Mouse (Mus musculus): ENCODE results near the gene Hspa4.
"Not testable (repeated sequence)": the region's sequence is repeated elsewhere in the genome, so short reads cannot be mapped to it uniquely, and the experiment has no call there.

The Hspa4 gene

GRCm38 (mm10) chr11:53307558-53308065 is 7.4 kb upstream of the Hspa4 start:
- no peak for DNase-seq (ENCODE audit: low spot score)

GRCm38 (mm10) chr11:53306965-53307364 is 6.7 kb upstream of the Hspa4 start:
- DNase-seq (ENCODE audit: low spot score) = no peak

GRCm38 (mm10) chr11:53304044-53304840 is 4.0 kb upstream of the Hspa4 start:
- DNase-seq (ENCODE audit: low spot score) = no peak

DNA sequence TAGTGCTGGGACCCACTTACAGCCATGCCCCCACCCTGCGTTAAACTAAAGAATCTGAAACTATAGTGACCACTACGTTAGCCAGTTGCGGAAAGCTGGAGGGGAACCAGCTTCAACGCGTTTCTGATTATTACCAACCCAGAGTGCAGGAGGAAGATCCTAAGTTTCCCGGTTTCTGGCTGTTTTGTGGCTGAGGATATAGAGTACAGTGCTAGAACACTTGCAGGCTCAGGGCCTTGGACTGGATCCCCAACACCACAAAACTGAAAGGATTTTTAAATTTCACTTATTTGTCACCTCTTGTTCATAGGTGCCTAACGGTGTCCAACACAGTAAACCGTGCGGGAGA is 884 bp upstream of the Hspa4 start:
- no peak for DNase-seq (ENCODE audit: low spot score)

GRCm38 (mm10) chr11:53299551-53300329 is 517 bp downstream of the Hspa4 start:
- peak; percentile 29 for DNase-seq (ENCODE audit: low spot score)

DNA sequence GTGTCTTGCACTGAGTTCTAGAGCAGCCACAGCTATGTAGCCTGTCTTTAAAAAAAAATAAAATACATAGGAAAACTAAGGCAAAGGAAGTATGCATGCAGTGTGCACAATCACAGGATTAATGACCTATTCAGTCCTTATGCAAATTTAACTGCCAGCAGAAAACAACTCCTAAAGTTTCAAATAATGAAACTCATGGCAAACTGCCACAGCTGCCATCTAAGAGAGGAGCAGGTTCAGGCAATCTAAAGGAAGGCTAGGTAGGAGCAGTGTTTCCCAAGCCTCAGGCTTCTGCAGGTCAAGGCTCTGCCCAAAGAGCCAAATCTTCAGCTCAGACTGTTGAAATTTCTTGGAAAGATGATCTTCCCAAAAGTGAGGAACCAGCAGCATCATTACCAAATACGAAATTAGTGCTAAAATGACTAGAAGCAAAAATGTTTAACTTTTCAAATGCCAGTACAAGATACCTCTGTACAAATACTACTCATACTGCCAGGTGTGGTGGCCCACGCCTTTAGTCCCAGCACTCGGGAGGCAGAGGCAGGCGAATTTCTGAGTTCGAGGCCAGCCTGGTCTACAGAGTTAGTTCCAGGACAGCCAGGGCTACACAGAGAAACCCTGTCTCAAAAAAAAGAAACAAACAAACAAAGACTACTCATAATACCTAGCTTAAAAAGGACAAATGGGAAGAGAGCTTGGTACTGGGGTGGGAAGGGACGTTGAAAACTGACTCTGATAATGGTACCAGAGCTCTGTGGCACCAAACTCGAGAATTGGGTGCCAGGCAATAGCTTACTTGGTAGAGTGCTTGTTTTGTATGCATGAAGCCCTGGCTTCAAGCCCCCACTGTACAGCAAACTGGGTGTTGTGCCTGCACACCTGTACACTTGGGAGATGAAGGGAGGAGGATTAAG is 2.1 kb downstream of the Hspa4 start:
- DNase-seq (ENCODE audit: low spot score) = no peak

DNA sequence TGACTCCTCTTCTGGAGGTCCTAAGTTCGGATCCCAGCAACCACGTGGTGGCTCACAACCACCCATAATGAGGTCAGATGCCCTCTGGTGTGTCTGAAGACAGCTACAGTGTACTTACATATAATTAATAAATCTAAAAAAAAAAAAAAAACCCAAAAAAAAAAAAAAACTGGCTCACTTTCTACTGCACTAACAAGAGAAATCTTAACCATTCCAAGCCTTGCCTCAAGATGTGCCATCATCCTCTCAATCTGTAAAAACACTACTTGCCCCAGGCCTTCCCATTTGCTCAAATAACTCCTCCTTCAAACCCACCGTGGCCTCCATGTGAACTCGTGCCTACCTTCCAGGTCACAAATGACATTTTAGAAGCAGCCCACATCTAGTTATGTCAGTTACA is 3.4 kb downstream of the Hspa4 start:
- no peak for DNase-seq (ENCODE audit: low spot score)

- no peak for DNase-seq (ENCODE audit: low spot score)
These were observed 5.8 kb downstream of the Hspa4 start for GRCm38 (mm10) chr11:53294441-53294840.

- DNase-seq (ENCODE audit: low spot score) = no peak
These were observed 9.4 kb downstream of the Hspa4 start for GRCm38 (mm10) chr11:53290871-53291270.

- DNase-seq (ENCODE audit: low spot score) = not testable (repeated sequence)
These were observed 10.1 kb downstream of the Hspa4 start for GRCm38 (mm10) chr11:53290187-53290586.

DNA sequence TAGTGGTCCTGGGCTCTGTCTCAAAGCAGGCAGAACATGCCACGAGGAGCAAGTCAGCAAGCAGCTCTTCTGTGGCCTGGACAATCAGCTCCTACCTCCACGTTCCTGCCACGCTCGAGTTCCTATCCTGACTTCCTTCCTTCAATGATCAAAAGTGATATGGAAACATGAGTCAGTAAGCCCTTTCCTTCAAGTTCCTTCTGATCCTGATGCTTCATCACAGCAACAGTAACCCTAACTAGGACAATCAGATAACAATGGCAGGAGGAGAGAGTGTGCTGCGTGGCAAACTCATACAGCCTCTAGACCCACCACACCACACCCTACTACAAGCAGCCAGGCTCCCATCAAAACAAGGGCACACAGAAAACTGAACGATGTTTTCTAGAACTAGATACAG is 14.4 kb downstream of the Hspa4 start:
- no peak for DNase-seq (ENCODE audit: low spot score)

- DNase-seq (ENCODE audit: low spot score) = no peak
These were observed 21.8 kb downstream of the Hspa4 start for GRCm38 (mm10) chr11:53278411-53278810.

- DNase-seq (ENCODE audit: low spot score) = no peak
These were observed 24.9 kb downstream of the Hspa4 start for GRCm38 (mm10) chr11:53275358-53275757.

GRCm38 (mm10) chr11:53273313-53273712 is 26.9 kb downstream of the Hspa4 start:
- no peak for DNase-seq (ENCODE audit: low spot score)

DNA sequence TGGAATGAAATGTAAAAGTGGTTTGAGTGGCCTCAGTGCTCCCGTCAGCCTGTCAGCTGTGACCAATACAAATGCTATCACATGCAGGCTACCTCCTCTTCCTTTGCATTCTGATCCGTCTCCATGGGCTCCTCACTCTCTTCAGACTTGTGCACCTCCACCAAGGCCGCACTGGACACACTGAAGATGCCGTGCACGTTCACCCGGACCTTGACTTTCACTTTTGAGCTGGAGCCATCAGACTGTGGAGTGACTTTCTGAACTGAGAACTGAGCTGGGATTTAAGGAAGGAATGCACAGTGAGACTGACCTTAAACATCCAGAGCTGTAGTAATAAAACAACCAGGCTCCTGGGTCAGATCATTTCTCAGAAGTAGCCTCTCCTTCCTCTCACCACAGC is 30.7 kb downstream of the Hspa4 start:
- DNase-seq (ENCODE audit: low spot score) = no peak

- no peak for DNase-seq (ENCODE audit: low spot score)
These were observed 39.7 kb downstream of the Hspa4 start for GRCm38 (mm10) chr11:53260556-53260955.

DNA sequence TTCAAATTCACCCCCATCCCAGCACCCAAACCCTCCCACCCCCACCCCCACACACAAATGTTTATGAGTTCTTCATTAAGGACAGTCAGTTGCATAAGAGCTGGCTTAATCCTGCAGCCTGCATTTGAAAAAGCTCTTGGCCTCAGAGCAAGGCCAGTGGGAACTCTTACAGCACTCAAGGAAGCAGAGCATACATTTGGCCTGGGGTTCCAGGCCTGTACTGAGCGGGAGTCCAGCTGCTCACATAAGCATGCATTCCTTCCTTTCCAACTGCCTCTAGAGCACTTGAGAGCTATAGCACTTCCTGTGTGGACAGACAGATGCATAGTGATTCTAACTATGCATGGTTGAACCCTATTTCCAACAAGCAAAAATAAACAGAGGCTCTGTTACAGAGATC is 40.2 kb downstream of the Hspa4 start:
- DNase-seq (ENCODE audit: low spot score) = peak; percentile 28

DNA sequence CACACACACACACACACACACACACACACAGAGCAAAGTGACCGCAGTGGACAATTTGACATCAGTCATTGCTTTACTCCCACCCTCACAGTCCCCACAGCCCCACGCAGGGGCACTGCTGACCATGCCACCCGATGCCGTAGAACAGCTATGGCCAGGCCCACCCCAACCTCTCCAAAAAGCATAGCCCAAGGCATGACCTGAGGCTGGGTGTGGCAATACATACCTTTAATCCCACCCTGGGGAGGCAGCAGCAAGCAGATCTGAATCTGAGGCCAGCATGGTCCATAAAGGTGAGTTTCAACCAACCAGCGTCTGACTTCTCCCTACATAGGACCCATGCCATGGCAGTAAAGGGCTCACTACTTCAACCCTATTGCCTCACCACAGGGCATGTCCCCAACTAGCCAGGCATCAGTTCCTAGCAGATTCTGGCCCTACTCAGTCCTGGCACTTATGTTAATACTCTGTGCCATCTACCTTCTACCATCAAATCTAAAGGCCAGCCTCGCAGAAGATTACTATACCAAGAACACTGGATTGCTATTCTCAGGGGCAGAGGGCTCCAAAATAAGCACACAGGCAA is 41.1 kb downstream of the Hspa4 start:
- DNase-seq (ENCODE audit: low spot score) = no peak

- no peak for DNase-seq (ENCODE audit: low spot score)
These were observed 43.3 kb downstream of the Hspa4 start for GRCm38 (mm10) chr11:53256914-53257313.

- no peak for DNase-seq (ENCODE audit: low spot score)
These were observed 45.3 kb downstream of the Hspa4 start for GRCm38 (mm10) chr11:53254926-53255325.

GRCm38 (mm10) chr11:53254428-53254827 is 45.8 kb downstream of the Hspa4 start:
- DNase-seq (ENCODE audit: low spot score) = no peak

Measured in ovary, adult 18-20 months (tissue).